Comparison of ENCODE assay signal across 9 mouse cellular contexts in genomic region chr15:100825249-100825856, GRCm38 (mm10). TPM values are rescaled to one million over a fixed set of nuclear protein-coding genes. Genes with fewer than 3 reads are reported as not detected.
DNase-seq lines count a peak whose midpoint lies in the region; ATAC-seq lines count a peak whose summit lies in the region.
"Had no signal": no experiment of that assay in that cellular context is flagged by ENCODE, and none has a peak within 500 bp of the region (broad histone marks: within the 10 kb centered on the region; RNA-seq: fewer than 3 reads in every experiment).

No protein-coding gene starts in this region.

- H3K9me3 ChIP-seq in kidney, embryonic 16.5 days (ENCODE audit: low read length): peaks cover 3% of the 10 kb centered on the region
- no peaks in the 10 kb centered on the region for H3K9me3 ChIP-seq in forebrain, embryonic 11.5 days (ENCODE audit: control insufficient read depth, low read length)

- no peak for DNase-seq in kidney, adult 9 months
- DNase-seq in forebrain, embryonic 11.5 days (ENCODE audit: low spot score): no peak
- peak; percentile 34 to 40 for DNase-seq in layer of hippocampus, postnatal 25 days (ENCODE audit: extremely low spot score in 1 of 2, low spot score in 1 of 2)
- DNase-seq in right cerebral cortex, adult 18-20 months: peak; percentile 82
- no peak for DNase-seq in adrenal gland, postnatal 36 days
- no peak for DNase-seq in lung, adult 18-20 months
- DNase-seq in cerebellum, adult 8-10 months: no peak
- DNase-seq: embryo, embryonic 11 days had no signal

- peak overlapping the region; percentile 46 for H3K4me2 ChIP-seq in kidney, embryonic 16.5 days (replicated peaks; ENCODE audit: low read depth, low read length)
- H3K4me2 ChIP-seq in forebrain, embryonic 11.5 days (ENCODE audit: low read depth, low read length, severe bottlenecking): 0 out of 2 replicates have a peak overlapping the region, but pooled peaks have one; percentile 21

- 9% methylated on average over 26 of the region's 26 CpGs for WGBS in kidney, embryonic 16.5 days
- WGBS in forebrain, embryonic 11.5 days: 18% methylated on average over 26 of the region's 26 CpGs

- ATAC-seq in kidney, embryonic 16.5 days (ENCODE audit: low FRiP score, low TSS enrichment): peak; percentile 49; the same call in 1 of the 2 replicates
- no peak for ATAC-seq in forebrain, embryonic 11.5 days (replicated peaks; ENCODE audit: low FRiP score)

- 0 out of 2 replicates have a peak overlapping the region, but pooled peaks have one; percentile 22 for H3K9ac ChIP-seq in kidney, embryonic 16.5 days (replicated peaks; ENCODE audit: low read length)
- no peak overlapping the region for H3K9ac ChIP-seq in forebrain, embryonic 11.5 days (ENCODE audit: low read length)

- no peak overlapping the region for H3K27ac ChIP-seq in kidney, embryonic 16.5 days (ENCODE audit: low read length)
- H3K27ac ChIP-seq in forebrain, embryonic 11.5 days (ENCODE audit: low read depth, low read length): no peak overlapping the region

- H3K4me3 ChIP-seq in kidney, embryonic 16.5 days (ENCODE audit: low read length): no peak overlapping the region
- H3K4me3 ChIP-seq in forebrain, embryonic 11.5 days (ENCODE audit: low read depth, low read length): no peak overlapping the region

- H3K4me1 ChIP-seq in kidney, embryonic 16.5 days (ENCODE audit: insufficient read depth, low read length): peaks cover 19% of the 10 kb centered on the region
- no peaks in the 10 kb centered on the region for H3K4me1 ChIP-seq in forebrain, embryonic 11.5 days (replicated peaks; ENCODE audit: control insufficient read depth, insufficient read depth, low read length)

- peaks cover 15% of the 10 kb centered on the region for H3K27me3 ChIP-seq in kidney, embryonic 16.5 days (ENCODE audit: insufficient read depth, low read length)
- H3K27me3 ChIP-seq in forebrain, embryonic 11.5 days (ENCODE audit: control insufficient read depth, insufficient read depth, low read length): peaks cover 6% of the 10 kb centered on the region; the same call in 1 of the 2 replicates

- H3K36me3 ChIP-seq in kidney, embryonic 16.5 days (ENCODE audit: insufficient read depth, low read length): no peaks in the 10 kb centered on the region
- no peaks in the 10 kb centered on the region for H3K36me3 ChIP-seq in forebrain, embryonic 11.5 days (ENCODE audit: control insufficient read depth, insufficient read depth, low read length)

RNA-seq across cellular contexts. Expression of gene Scn8a, which starts 44.3 kb away (rescaled TPM):
- polyA plus RNA-seq in kidney, embryonic 16.5 days (2015; fragmentation: Nextera tagmentation; extraction: Ambion mirVana): 8.1 and 8.2 TPM in 2 replicates
- 13.9 and 14.1 TPM in 2 replicates for polyA plus RNA-seq in forebrain, embryonic 11.5 days (2014; fragmentation: Nextera tagmentation; extraction: Ambion mirVana)
- 100 to 1,000 TPM; 202 to 260 TPM for total RNA-seq in layer of hippocampus, postnatal 25 days (2021)
- 1 to 10 TPM; 2.8 to 3.1 TPM for total RNA-seq in adrenal gland, postnatal 36 days (2021)

Comparison
In these comparisons a context has a peak if more than half of its experiments do, and no peak if none do; other contexts are left out.
1. DNase-seq: peak in layer of hippocampus, postnatal 25 days (2 of 2) and right cerebral cortex, adult 18-20 months (single experiment); none in kidney, adult 9 months (single experiment), forebrain, embryonic 11.5 days (single experiment), adrenal gland, postnatal 36 days (0 of 2), lung, adult 18-20 months (0 of 2) and cerebellum, adult 8-10 months (single experiment).
2. RNA of gene Scn8a, which starts 44.3 kb away (total RNA-seq): 202 to 260 TPM in layer of hippocampus, postnatal 25 days; 2.8 to 3.1 TPM in adrenal gland, postnatal 36 days; every median in the first group is over 10 times any median in the second.